Mouse (Mus musculus): ENCODE results near the gene Samd10. TPM values are rescaled to one million over a fixed set of nuclear protein-coding genes. Genes with fewer than 3 reads are reported as not detected.

Gene Samd10
- polyA plus RNA-seq, 1 experiment from 2014 or later, result 27.4 TPM

DNA sequence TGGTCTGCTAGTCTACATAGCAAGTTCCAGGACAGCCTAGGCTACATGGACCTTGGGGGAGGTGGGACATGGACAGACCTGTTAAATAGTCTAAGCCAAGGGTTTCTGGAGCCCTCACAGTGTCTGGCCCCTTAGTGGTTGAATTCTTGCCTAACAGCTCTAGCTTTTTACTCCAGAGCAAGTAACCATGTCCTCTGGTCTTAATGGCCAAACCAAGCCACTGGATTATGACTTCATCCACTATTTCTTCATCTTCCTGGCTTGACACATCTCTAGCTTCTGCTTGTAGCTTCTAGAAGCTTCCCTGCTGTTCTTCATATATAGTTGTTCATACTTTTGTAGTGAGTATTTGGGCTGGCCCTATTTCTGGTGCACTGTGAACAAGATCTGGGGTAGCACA, 45.2 kb downstream of the Samd10 start:
- Histone ChIP-seq H3K9me3 (replicated peaks; ENCODE audit: low read length) (no peaks in the 10 kb centered on the region), H3K27ac (no peak overlapping the region), H3K4me3 (replicated peaks; ENCODE audit: low read depth, low read length) (no peak overlapping the region), H3K36me3 (ENCODE audit: insufficient read depth, low read length) (peaks cover 33% of the 10 kb centered on the region), H3K9ac (ENCODE audit: low read depth, low read length) (no peak overlapping the region), H3K27me3 (ENCODE audit: insufficient read depth, low read length) (no peaks in the 10 kb centered on the region), H3K4me1 (replicated peaks; ENCODE audit: insufficient read depth, low read length) (no peaks in the 10 kb centered on the region), H3K4me2 (ENCODE audit: low read length) (no peak overlapping the region)
- DNase-seq (ENCODE audit: low spot score) (no peak), ATAC-seq (replicated peaks; ENCODE audit: low FRiP score, low read depth) (no peak)
- TF ChIP-seq CTCF (IDR thresholded peaks at IDR 0.05; ENCODE audit: low read depth), result no peak

DNA sequence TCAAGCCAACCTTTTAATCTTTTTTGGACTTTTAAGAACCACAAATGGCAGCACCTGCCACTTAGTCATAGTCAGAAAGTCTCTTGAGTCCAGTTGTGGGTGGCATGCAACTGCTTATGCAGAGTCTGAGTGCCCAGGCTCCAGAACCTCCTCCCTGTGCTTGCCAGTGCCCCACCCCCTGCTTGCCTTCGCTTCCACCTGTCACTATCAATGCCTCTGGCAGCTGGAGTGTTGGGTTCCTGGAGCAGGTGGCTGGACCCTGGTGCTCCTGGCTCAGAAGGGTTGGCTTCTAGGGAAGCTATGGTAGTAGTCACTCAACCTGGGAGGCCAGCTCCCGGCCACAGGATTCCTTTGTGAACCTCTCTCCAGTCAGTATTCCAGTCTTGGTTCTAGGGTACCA, 48.8 kb downstream of the Samd10 start:
- H3K4me3 ChIP-seq (replicated peaks; ENCODE audit: low read depth, low read length), result no peak overlapping the region
- ATAC-seq (replicated peaks; ENCODE audit: low FRiP score, low read depth), result no peak
- TF ChIP-seq CTCF (IDR thresholded peaks at IDR 0.05; ENCODE audit: low read depth), result no peak
- no peaks in the 10 kb centered on the region for H3K27me3 ChIP-seq (ENCODE audit: insufficient read depth, low read length)
- no peak for DNase-seq (ENCODE audit: low spot score)
- WGBS, result 93% methylated on average over 2 of the region's 2 CpGs
- H3K9ac ChIP-seq (ENCODE audit: low read depth, low read length), result no peak overlapping the region
- H3K27ac ChIP-seq, result no peak overlapping the region
- H3K4me1 ChIP-seq (replicated peaks; ENCODE audit: insufficient read depth, low read length), result no peaks in the 10 kb centered on the region
- no peaks in the 10 kb centered on the region for H3K9me3 ChIP-seq (replicated peaks; ENCODE audit: low read length)
- no peak overlapping the region for H3K4me2 ChIP-seq (ENCODE audit: low read length)
- H3K36me3 ChIP-seq (ENCODE audit: insufficient read depth, low read length), result peaks cover 49% of the 10 kb centered on the region

DNA sequence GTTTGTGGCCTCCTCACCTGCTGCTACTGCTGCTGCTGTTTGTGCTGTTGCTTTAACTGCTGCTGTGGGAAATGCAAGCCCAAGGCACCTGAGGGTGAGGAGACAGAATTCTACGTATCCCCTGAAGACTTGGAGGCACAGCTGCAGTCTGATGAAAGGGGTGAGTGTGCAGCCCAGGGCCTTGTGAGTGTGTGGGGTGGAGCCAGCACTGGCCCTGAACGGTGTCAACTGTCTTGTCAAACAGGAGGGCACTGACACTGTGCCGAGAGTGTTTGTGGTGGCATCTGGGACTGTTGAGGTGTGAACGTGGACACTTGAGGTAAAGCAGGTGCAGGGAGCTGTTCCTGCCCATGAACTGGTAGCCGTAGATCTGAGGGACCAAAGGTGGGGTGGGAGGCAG, 50.3 kb downstream of the Samd10 start:
- no peak overlapping the region for H3K9ac ChIP-seq (ENCODE audit: low read depth, low read length)

DNA sequence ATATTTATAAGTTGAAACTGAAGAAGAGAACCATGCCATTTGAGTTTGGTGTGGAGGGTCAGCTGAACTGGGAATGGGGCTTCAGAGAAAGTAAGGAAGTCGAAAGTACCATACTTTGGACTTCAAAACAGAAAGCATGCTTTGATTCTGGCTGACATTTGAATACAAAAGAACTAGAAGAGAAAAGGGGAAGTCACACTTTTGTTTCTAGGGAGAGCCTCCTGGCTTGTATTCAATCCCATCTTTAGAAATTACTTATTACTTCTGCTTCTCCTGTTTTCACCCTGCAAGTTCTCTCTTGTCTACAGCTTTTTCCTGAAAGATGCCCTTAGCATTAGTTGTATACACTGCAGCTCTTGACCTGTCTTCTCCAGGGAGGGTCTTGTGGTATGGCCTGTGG, 50.8 kb downstream of the Samd10 start:
- no peak overlapping the region for H3K27ac ChIP-seq
- no peak for TF ChIP-seq CTCF (IDR thresholded peaks at IDR 0.05; ENCODE audit: low read depth)
- H3K4me3 ChIP-seq (replicated peaks; ENCODE audit: low read depth, low read length), result no peak overlapping the region
- H3K4me1 ChIP-seq (replicated peaks; ENCODE audit: insufficient read depth, low read length), result no peaks in the 10 kb centered on the region
- no peaks in the 10 kb centered on the region for H3K9me3 ChIP-seq (replicated peaks; ENCODE audit: low read length)
- WGBS, result 76% methylated on average over 1 of the region's 1 CpGs
- H3K9ac ChIP-seq (ENCODE audit: low read depth, low read length), result no peak overlapping the region
- peaks cover 49% of the 10 kb centered on the region for H3K36me3 ChIP-seq (ENCODE audit: insufficient read depth, low read length)
- DNase-seq (ENCODE audit: low spot score), result no peak
- no peak overlapping the region for H3K4me2 ChIP-seq (ENCODE audit: low read length)
- ATAC-seq (replicated peaks; ENCODE audit: low FRiP score, low read depth), result no peak
- H3K27me3 ChIP-seq (ENCODE audit: insufficient read depth, low read length), result no peaks in the 10 kb centered on the region

More for the DNA sequence above, 50.3 kb downstream of the Samd10 start:
- no peak for TF ChIP-seq CTCF (IDR thresholded peaks at IDR 0.05; ENCODE audit: low read depth)
- ATAC-seq (replicated peaks; ENCODE audit: low FRiP score, low read depth) (0 out of 2 replicates have a peak, but pooled peaks have one; percentile 54), DNase-seq (ENCODE audit: low spot score) (peak; percentile 37)
- no peaks in the 10 kb centered on the region for H3K9me3 ChIP-seq (replicated peaks; ENCODE audit: low read length)
- no peak overlapping the region for H3K27ac ChIP-seq
- no peaks in the 10 kb centered on the region for H3K27me3 ChIP-seq (ENCODE audit: insufficient read depth, low read length)
- 54% methylated on average over 5 of the region's 5 CpGs for WGBS
- H3K4me3 ChIP-seq (replicated peaks; ENCODE audit: low read depth, low read length), result no peak overlapping the region
- peaks cover 49% of the 10 kb centered on the region for H3K36me3 ChIP-seq (ENCODE audit: insufficient read depth, low read length)
- no peaks in the 10 kb centered on the region for H3K4me1 ChIP-seq (replicated peaks; ENCODE audit: insufficient read depth, low read length)
- no peak overlapping the region for H3K4me2 ChIP-seq (ENCODE audit: low read length)

DNA sequence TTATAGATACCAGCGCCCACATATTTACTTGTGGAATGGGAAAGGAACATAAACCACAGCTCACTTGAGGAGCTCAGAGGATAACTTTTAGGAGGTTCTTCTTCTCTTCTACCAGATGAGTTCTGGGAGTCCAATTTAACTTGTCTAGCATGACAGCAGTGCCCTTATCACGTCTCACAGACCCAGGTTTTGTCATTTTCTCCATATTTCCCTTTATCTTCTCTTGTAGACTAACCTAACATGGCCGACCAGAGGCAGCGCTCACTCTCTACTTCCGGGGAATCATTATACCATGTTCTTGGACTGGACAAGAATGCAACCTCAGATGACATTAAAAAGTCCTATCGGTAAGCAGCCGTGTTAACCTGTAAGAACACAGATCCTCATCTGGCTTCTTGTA, 52.9 kb downstream of the Samd10 start:
- WGBS, result 98% methylated on average over 7 of the region's 7 CpGs
- H3K4me3 ChIP-seq (replicated peaks; ENCODE audit: low read depth, low read length), result no peak overlapping the region
- no peaks in the 10 kb centered on the region for H3K4me1 ChIP-seq (replicated peaks; ENCODE audit: insufficient read depth, low read length)
- ATAC-seq (replicated peaks; ENCODE audit: low FRiP score, low read depth), result no peak
- H3K27ac ChIP-seq, result no peak overlapping the region
- H3K9me3 ChIP-seq (replicated peaks; ENCODE audit: low read length), result no peaks in the 10 kb centered on the region
- no peak for DNase-seq (ENCODE audit: low spot score)
- H3K9ac ChIP-seq (ENCODE audit: low read depth, low read length), result no peak overlapping the region
- H3K36me3 ChIP-seq (ENCODE audit: insufficient read depth, low read length), result peaks cover 40% of the 10 kb centered on the region
- H3K4me2 ChIP-seq (ENCODE audit: low read length), result no peak overlapping the region
- no peak for TF ChIP-seq CTCF (IDR thresholded peaks at IDR 0.05; ENCODE audit: low read depth)
- no peaks in the 10 kb centered on the region for H3K27me3 ChIP-seq (ENCODE audit: insufficient read depth, low read length)

Small RNAs within 50 kb of the gene (microRNA-seq; reads per million reads assigned to microRNA genes)
- not detected for gene Mir7006

Other genes starting within 250 kb of the Samd10 start
- gene Zgpat, start 234.3 kb downstream of the Samd10 start, polyA plus RNA-seq (2015; fragmentation: Nextera tagmentation; extraction: Ambion mirVana), result 32.2 and 33.1 TPM in 2 replicates
- 47.5 and 48.7 TPM in 2 replicates for gene Arfrp1, start 233.8 kb downstream of the Samd10 start, polyA plus RNA-seq (2015; fragmentation: Nextera tagmentation; extraction: Ambion mirVana)
- 14.7 TPM in 2 replicates for gene Lime1, start 219.1 kb downstream of the Samd10 start, polyA plus RNA-seq (2015; fragmentation: Nextera tagmentation; extraction: Ambion mirVana)
- 15.6 and 17.8 TPM in 2 replicates for gene Zbtb46, start 139.8 kb downstream of the Samd10 start, polyA plus RNA-seq (2015; fragmentation: Nextera tagmentation; extraction: Ambion mirVana)
- 0.12 and 0.17 TPM in 2 replicates for gene Abhd16b, start 106.0 kb downstream of the Samd10 start, polyA plus RNA-seq (2015; fragmentation: Nextera tagmentation; extraction: Ambion mirVana)
- 140 and 144 TPM in 2 replicates for gene Tpd52l2, start 102.1 kb downstream of the Samd10 start, polyA plus RNA-seq (2015; fragmentation: Nextera tagmentation; extraction: Ambion mirVana)
- gene Dnajc5, start 78.7 kb downstream of the Samd10 start, polyA plus RNA-seq (2015; fragmentation: Nextera tagmentation; extraction: Ambion mirVana), result 70.5 and 79.5 TPM in 2 replicates
- gene Uckl1, start 14.3 kb downstream of the Samd10 start, polyA plus RNA-seq (2015; fragmentation: Nextera tagmentation; extraction: Ambion mirVana), result 45.6 and 46.5 TPM in 2 replicates
- gene Prpf6, start 7.3 kb downstream of the Samd10 start, polyA plus RNA-seq (2015; fragmentation: Nextera tagmentation; extraction: Ambion mirVana), result 46.3 and 52.2 TPM in 2 replicates
- 30.0 and 30.3 TPM in 2 replicates for gene Zfp512b, start 6.4 kb downstream of the Samd10 start, polyA plus RNA-seq (2015; fragmentation: Nextera tagmentation; extraction: Ambion mirVana)
- not detected in 2 replicates for gene Gm29797, start 57.8 kb upstream of the Samd10 start, polyA plus RNA-seq (2015; fragmentation: Nextera tagmentation; extraction: Ambion mirVana)
- gene Sox18, start 72.4 kb upstream of the Samd10 start, polyA plus RNA-seq (2015; fragmentation: Nextera tagmentation; extraction: Ambion mirVana), result 56.6 and 62.2 TPM in 2 replicates
- 22.6 and 23.4 TPM in 2 replicates for gene Tcea2, start 81.1 kb upstream of the Samd10 start, polyA plus RNA-seq (2015; fragmentation: Nextera tagmentation; extraction: Ambion mirVana)
- gene Rgs19, start 94.8 kb upstream of the Samd10 start, polyA plus RNA-seq (2015; fragmentation: Nextera tagmentation; extraction: Ambion mirVana), result 38.9 and 41.7 TPM in 2 replicates
- not detected in 2 replicates for gene Lkaaear1, start 99.2 kb upstream of the Samd10 start, polyA plus RNA-seq (2015; fragmentation: Nextera tagmentation; extraction: Ambion mirVana)
- gene Oprl1, start 115.8 kb upstream of the Samd10 start, polyA plus RNA-seq (2015; fragmentation: Nextera tagmentation; extraction: Ambion mirVana), result 0.19 and 0.25 TPM in 2 replicates
- not detected in 2 replicates for gene Myt1, start 164.1 kb upstream of the Samd10 start, polyA plus RNA-seq (2015; fragmentation: Nextera tagmentation; extraction: Ambion mirVana)
- gene Pcmtd2, start 238.6 kb upstream of the Samd10 start, polyA plus RNA-seq (2015; fragmentation: Nextera tagmentation; extraction: Ambion mirVana), result 39.5 and 41.7 TPM in 2 replicates

Measured in kidney, postnatal 0 days (tissue).